Mouse (Mus musculus) granulocyte monocyte progenitor cell, adult 5-6 weeks (primary cell): ENCODE measurements around the gene H2al1j. TPM values are rescaled to one million over a fixed set of nuclear protein-coding genes. Genes with fewer than 3 reads are reported as not detected.
"Not testable (repeated sequence)": the region's sequence is repeated elsewhere in the genome, so short reads cannot be mapped to it uniquely, and the experiment has no call there.

ENCODE experiments used
- ATAC-seq: replicated peaks from 2 replicates; pipeline ENCODE4 v1.8.0; 2016; ENCODE audit warnings: mild to moderate bottlenecking, moderate TSS enrichment, inconsistent platforms; ENCODE audit not compliant: poor library complexity, severe bottlenecking
- total RNA-seq, 2 experiments: library from RNA; stranded (forward) in 1 of 2; stranded (reverse) in 1 of 2; fragments of 200-712, 200-1000 nt in 1 of 2; fragments of >200 nt in 1 of 2; fragmentation: Nextera tagmentation in 1 of 2; gene quantifications; 2 replicates each; pipeline ENCODE4 v1.2.3; 2014 to 2017

The H2al1j gene
- not detected in 2 replicates for total RNA-seq (2014; fragmentation: Nextera tagmentation)
- not detected in 2 replicates for total RNA-seq (2017)

GRCm38 (mm10) chrX:11327522-11327921 lies at the start of gene H2al1j:
Gene H2al1j (plus strand): TSS chrX:11327822.
- ATAC-seq: not testable (repeated sequence)

GRCm38 (mm10) chrX:11280741-11281140 lies 46.9 kb upstream of the H2al1j start:
- ATAC-seq: no peak

GRCm38 (mm10) chrX:11288306-11288882 lies 39.2 kb upstream of the H2al1j start:
- ATAC-seq: no peak

GRCm38 (mm10) chrX:11289244-11289643 lies 38.4 kb upstream of the H2al1j start:
- ATAC-seq: no peak

- ATAC-seq: not testable (repeated sequence)
Measured at GRCm38 (mm10) chrX:11298957-11299356, 28.7 kb upstream of the H2al1j start, which contains the start of gene H2al1a. Gene H2al1a (plus strand): TSS chrX:11299257.

GRCm38 (mm10) chrX:11302132-11302531 lies 25.5 kb upstream of the H2al1j start, which contains the start of gene H2al1b:
Gene H2al1b (plus strand): TSS chrX:11302432.
- ATAC-seq: not testable (repeated sequence)

- not testable (repeated sequence) for ATAC-seq
Measured at GRCm38 (mm10) chrX:11305355-11305754, 22.3 kb upstream of the H2al1j start, which contains the start of gene H2al1c. Gene H2al1c (plus strand): TSS chrX:11305655.

GRCm38 (mm10) chrX:11308524-11308923 lies 19.1 kb upstream of the H2al1j start, which contains the start of gene H2al1d:
Gene H2al1d (plus strand): TSS chrX:11308824.
- not testable (repeated sequence) for ATAC-seq

- ATAC-seq: not testable (repeated sequence)
Measured at GRCm38 (mm10) chrX:11311634-11312033, 16.0 kb upstream of the H2al1j start, which contains the start of gene H2al1e. Gene H2al1e (plus strand): TSS chrX:11311934.

GRCm38 (mm10) chrX:11314858-11315257 lies 12.8 kb upstream of the H2al1j start, which contains the start of gene H2al1f:
Gene H2al1f (plus strand): TSS chrX:11315158.
- ATAC-seq: not testable (repeated sequence)

- ATAC-seq: not testable (repeated sequence)
Measured at GRCm38 (mm10) chrX:11317956-11318355, 9.7 kb upstream of the H2al1j start, which contains the start of gene H2al1g. Gene H2al1g (plus strand): TSS chrX:11318256.

- not testable (repeated sequence) for ATAC-seq
Measured at GRCm38 (mm10) chrX:11321192-11321591, 6.4 kb upstream of the H2al1j start, which contains the start of gene H2al1h. Gene H2al1h (plus strand): TSS chrX:11321492.

- not testable (repeated sequence) for ATAC-seq
Measured at GRCm38 (mm10) chrX:11324359-11324758, 3.3 kb upstream of the H2al1j start, which contains the start of gene H2al1i. Gene H2al1i (plus strand): TSS chrX:11324659.

- ATAC-seq: no peak
Measured at GRCm38 (mm10) chrX:11345762-11346161, 18.1 kb downstream of the H2al1j start.

- no peak for ATAC-seq
Measured at GRCm38 (mm10) chrX:11346756-11347155, 19.1 kb downstream of the H2al1j start.

GRCm38 (mm10) chrX:11360823-11361222 lies 33.2 kb downstream of the H2al1j start:
- ATAC-seq: peak; percentile 39

- ATAC-seq: peak; percentile 96
Measured at GRCm38 (mm10) chrX:11361261-11361660, 33.6 kb downstream of the H2al1j start.

- no peak for ATAC-seq
Measured at GRCm38 (mm10) chrX:11363890-11364289, 36.3 kb downstream of the H2al1j start.

GRCm38 (mm10) chrX:11365151-11365550 lies 37.5 kb downstream of the H2al1j start:
- ATAC-seq: no peak
